Mouse (Mus musculus) midbrain, postnatal 0 days (tissue): ENCODE measurements around the gene Kctd20. TPM values are rescaled to one million over a fixed set of nuclear protein-coding genes. Genes with fewer than 3 reads are reported as not detected.

Source experiments
- ATAC-seq: fragments of 200-750 bp; cut with Nextera tagmentation; 2 replicates; pipeline ENCODE4 v1.8.0; 2017; ENCODE audit warnings: moderate number of reproducible peaks, mild to moderate bottlenecking, moderate TSS enrichment, moderate library complexity; ENCODE audit not compliant: low FRiP score
- DNase-seq: peaks from one replicate; pipeline ENCODE4 v3.0.0-alpha.2; 2015; ENCODE audit warnings: low spot score
- H3K27ac ChIP-seq: fragments of 300-500 bp; sonication (generic); 2 replicates; pipeline ENCODE4 v1.5.1; 2014; ENCODE audit warnings: low read depth, mild to moderate bottlenecking, low read length, mixed read lengths
- H3K27me3 ChIP-seq: fragments of 300-500 bp; sonication (generic); 2 replicates; pipeline ENCODE4 v1.6.1; 2014; ENCODE audit warnings: low read length, control low read depth, mixed read lengths; ENCODE audit not compliant: insufficient read depth
- H3K36me3 ChIP-seq: fragments of 300-500 bp; sonication (generic); 2 replicates; pipeline ENCODE4 v1.6.1; 2014; ENCODE audit warnings: low read length, control low read depth, mixed read lengths; ENCODE audit not compliant: insufficient read depth
- H3K4me1 ChIP-seq: fragments of 300-500 bp; sonication (generic); 2 replicates; pipeline ENCODE4 v1.6.1; 2014; ENCODE audit warnings: mild to moderate bottlenecking, control low read depth, antibody characterized with exemption, low read length, mixed read lengths; ENCODE audit not compliant: insufficient read depth
- H3K4me2 ChIP-seq: fragments of 300-500 bp; sonication (generic); 2 replicates; pipeline ENCODE4 v1.6.1; 2014; ENCODE audit warnings: low read depth, mild to moderate bottlenecking, low read length, mixed read lengths; ENCODE audit not compliant: poor library complexity, severe bottlenecking
- H3K4me3 ChIP-seq: fragments of 300-500 bp; sonication (generic); 2 replicates; pipeline ENCODE4 v1.5.1; 2014; ENCODE audit warnings: low read depth, mild to moderate bottlenecking, low read length, moderate library complexity
- H3K9ac ChIP-seq: fragments of 300-500 bp; sonication (generic); replicated peaks from 2 replicates; pipeline ENCODE4 v1.6.1; 2014; ENCODE audit warnings: mild to moderate bottlenecking, low read length, moderate library complexity, mixed read lengths; ENCODE audit not compliant: poor library complexity, severe bottlenecking
- H3K9me3 ChIP-seq: fragments of 300-500 bp; sonication (generic); 2 replicates; pipeline ENCODE4 v1.6.1; 2016; ENCODE audit warnings: low read length, control low read depth
- CTCF ChIP-seq: IDR thresholded peaks from 2 replicates; pipeline ENCODE4 v1.5.1; 2016; ENCODE audit warnings: antibody characterized with exemption, mild to moderate bottlenecking
- WGBS: fragments of 180-500 bp; shearing (Covaris S2); extraction: QIAGEN DNeasy Blood & Tissue Kit; methylation state at CpG from one replicate; pipeline ENCODE4 v1.1.7; 2014; 5-methylcytosine and 5-hydroxymethylcytosine counted together
- polyA plus RNA-seq: library from polyadenylated mRNA; unstranded; fragments of >200 nt; fragmentation: Nextera tagmentation; extraction: Ambion mirVana; gene quantifications from 2 replicates; pipeline ENCODE4 v1.2.1, GENCODE M21; 2015
- total RNA-seq: library from RNA; depleted of rRNA; stranded (reverse); fragments of >200 nt; gene quantifications from 2 replicates; pipeline ENCODE4 v1.2.3, GENCODE M21; 2014

Gene Kctd20
- total and polyA plus RNA-seq, 2 experiments from 2014 or later = 60.0 to 63.8 TPM

DNA sequence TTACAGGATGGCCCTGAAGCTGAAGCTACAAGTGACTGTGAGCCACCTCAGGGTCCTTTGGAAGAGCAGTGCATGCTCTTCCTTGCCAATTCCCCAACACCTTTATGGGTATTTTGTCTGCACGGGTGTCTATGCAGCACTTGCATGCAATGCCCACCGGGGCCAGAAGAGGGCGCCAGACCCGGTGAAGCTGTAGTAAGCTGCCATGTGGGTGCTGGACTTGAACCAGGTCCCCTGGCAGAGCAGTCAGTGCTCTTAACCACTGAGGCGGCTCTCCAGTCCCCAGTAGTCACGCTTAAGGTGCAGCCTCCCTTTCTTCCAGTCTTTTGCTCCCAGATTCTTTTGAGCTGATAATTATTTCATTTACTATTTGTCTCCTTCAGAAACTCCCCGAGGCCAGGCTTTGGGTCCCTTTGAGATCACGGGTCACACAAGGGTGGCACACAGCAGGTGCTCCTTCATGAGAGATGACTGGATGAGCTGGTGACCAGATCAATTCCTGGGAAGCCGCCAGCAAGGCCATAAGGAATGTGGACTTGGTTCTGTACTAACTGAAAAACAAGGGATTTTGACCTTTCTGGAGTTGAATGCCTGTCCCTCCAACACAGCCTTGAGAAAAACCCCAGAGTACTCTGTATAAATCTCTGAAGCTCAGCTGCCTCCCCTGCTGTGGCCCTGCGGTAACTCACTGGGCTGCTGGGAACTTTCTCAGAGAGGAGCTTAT is 15.0 kb upstream of the Kctd20 start:
- H3K4me1 ChIP-seq = no peaks in the 10 kb centered on the region
- no peak overlapping the region for H3K4me2 ChIP-seq
- no peaks in the 10 kb centered on the region for H3K9me3 ChIP-seq
- TF ChIP-seq CTCF = peak; percentile 45
- H3K27ac ChIP-seq = no peak overlapping the region
- no peak for ATAC-seq
- no peaks in the 10 kb centered on the region for H3K36me3 ChIP-seq
- H3K27me3 ChIP-seq = no peaks in the 10 kb centered on the region
- H3K4me3 ChIP-seq = no peak overlapping the region
- DNase-seq = no peak
- 77% methylated on average over 10 of the region's 10 CpGs for WGBS
- H3K9ac ChIP-seq = no peak overlapping the region

DNA sequence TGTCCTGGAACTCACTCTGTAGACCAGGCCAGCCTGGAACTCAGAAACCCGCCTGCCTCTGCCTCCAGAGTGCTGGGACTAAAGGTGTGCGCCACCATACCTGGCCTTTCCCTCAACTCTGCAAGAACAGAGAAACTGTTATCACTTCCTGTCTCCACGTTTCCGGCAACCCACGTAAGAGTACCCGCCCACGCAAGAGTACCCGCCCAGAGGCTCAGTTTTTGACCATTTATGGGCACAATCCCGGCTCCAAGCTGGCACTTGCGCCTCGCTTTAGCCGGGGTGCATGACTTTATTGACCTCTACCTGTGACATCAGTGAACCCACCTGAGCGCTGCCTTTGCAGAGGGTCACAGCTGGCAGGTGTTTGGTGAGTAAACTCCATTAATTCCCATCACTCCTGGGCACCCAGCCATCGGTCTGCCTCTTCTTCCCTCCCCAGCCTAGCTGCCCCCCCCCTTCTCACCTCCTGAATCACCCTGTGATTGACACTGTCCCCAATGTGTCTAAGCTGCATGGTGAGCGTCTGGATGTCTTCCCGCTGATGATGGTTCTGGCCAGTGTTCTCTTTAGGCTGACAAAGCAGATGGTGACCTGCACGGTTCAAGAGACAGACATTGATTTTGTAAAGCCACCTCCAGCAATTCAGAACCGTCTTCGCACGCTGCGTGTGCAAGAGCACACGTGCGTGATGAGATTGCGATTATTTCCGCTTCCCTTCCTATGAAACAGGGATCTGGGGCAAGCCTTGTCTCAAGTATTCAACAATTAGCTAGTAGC is 10.8 kb upstream of the Kctd20 start:
- DNase-seq = peak; percentile 73
- no peak overlapping the region for H3K4me3 ChIP-seq
- H3K27ac ChIP-seq = no peak overlapping the region
- H3K9ac ChIP-seq = no peak overlapping the region
- ATAC-seq = no peak
- H3K4me2 ChIP-seq = no peak overlapping the region
- no peaks in the 10 kb centered on the region for H3K4me1 ChIP-seq
- WGBS = 89% methylated on average over 25 of the region's 25 CpGs
- no peaks in the 10 kb centered on the region for H3K9me3 ChIP-seq
- H3K27me3 ChIP-seq = no peaks in the 10 kb centered on the region
- no peaks in the 10 kb centered on the region for H3K36me3 ChIP-seq
- TF ChIP-seq CTCF = no peak

DNA sequence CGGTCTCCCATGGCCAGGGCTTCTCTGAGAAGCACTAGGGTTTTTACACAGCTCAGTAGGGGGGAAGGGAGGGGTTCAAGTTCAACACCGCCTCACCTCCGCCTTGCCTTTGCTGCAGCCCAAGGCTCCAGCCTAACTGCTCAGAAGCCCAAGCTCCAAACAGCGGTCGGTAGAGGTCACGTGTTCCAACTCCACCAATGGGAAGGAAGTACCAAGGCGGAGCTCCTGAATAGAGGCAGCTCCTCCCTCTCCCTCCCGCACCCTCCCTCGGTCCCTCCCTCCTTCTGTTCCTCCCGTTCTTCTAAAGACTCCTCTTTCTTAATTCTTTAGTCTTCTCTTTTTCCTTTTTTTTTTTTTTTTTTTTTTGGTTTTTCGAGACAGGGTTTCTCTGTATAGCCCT is 9.6 kb upstream of the Kctd20 start:
- H3K9ac ChIP-seq = no peak overlapping the region
- H3K27me3 ChIP-seq = no peaks in the 10 kb centered on the region
- no peaks in the 10 kb centered on the region for H3K4me1 ChIP-seq
- H3K4me2 ChIP-seq = no peak overlapping the region
- ATAC-seq (no peak), DNase-seq (no peak)
- no peak overlapping the region for H3K27ac ChIP-seq
- no peak for TF ChIP-seq CTCF
- WGBS = 77% methylated on average over 10 of the region's 11 CpGs
- H3K9me3 ChIP-seq = no peaks in the 10 kb centered on the region
- no peak overlapping the region for H3K4me3 ChIP-seq
- H3K36me3 ChIP-seq = no peaks in the 10 kb centered on the region

DNA sequence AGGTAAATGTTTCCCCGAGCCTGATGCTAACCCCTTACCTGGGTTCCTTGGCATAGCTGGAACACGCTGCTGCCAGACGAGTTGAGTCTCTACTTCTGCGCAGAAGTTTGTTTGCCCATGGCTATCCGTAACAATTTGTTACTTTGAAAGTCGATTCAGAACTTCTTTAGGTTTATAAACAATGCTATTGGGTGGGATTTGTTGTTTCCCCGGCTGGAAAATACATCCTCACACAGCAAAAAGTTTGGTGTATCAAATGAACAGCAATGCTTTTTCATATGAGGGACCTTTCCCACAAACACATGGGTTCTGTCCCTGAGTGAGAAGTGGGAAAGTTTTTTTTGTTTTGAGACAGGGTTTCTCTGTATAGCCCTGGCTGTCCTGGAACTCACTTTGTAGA is 8.0 kb upstream of the Kctd20 start, which contains the start of gene Pxt1:
Gene Pxt1 (minus strand): TSS at position 101 of the 400 bp plus-strand sequence.
- no peaks in the 10 kb centered on the region for H3K36me3 ChIP-seq
- no peaks in the 10 kb centered on the region for H3K27me3 ChIP-seq
- no peak within 1 kb of the TSS for H3K27ac ChIP-seq
- ATAC-seq (no peak), DNase-seq (no peak)
- H3K9me3 ChIP-seq = peaks cover 3% of the 10 kb centered on the region; the same call in 1 of the 2 replicates
- H3K4me3 ChIP-seq = no peak within 1 kb of the TSS
- 92% methylated on average over 7 of the region's 7 CpGs for WGBS
- no peaks in the 10 kb centered on the region for H3K4me1 ChIP-seq
- no peak for TF ChIP-seq CTCF
- H3K4me2 ChIP-seq = no peak within 1 kb of the TSS
- H3K9ac ChIP-seq = no peak within 1 kb of the TSS

DNA sequence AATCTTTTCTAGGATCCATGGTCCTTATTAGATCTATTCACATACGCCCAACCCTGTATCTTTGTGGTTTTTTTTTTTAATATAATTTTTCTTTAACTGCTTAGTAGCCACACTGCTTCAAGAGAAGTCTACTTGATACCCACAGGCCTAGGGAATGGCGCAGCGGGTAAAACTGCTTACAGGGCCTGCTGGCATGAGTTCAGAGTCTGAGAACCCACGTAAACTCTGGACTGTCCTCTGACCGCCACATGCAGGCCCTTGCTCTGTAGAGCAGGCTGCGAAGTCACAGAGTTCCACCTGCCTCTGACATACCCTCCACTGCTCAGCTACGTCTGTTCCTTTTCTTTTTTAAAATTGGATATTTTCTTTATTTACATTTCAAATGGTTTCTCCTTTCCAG is 7.3 kb upstream of the Kctd20 start:
- Histone ChIP-seq H3K36me3 (no peaks in the 10 kb centered on the region), H3K4me2 (no peak overlapping the region), H3K9me3 (peaks cover 3% of the 10 kb centered on the region; the same call in 1 of the 2 replicates), H3K9ac (no peak overlapping the region), H3K27ac (no peak overlapping the region), H3K4me1 (no peaks in the 10 kb centered on the region), H3K27me3 (no peaks in the 10 kb centered on the region), H3K4me3 (no peak overlapping the region)
- DNase-seq = no peak
- 90% methylated on average over 7 of the region's 7 CpGs for WGBS
- no peak for ATAC-seq
- TF ChIP-seq CTCF = no peak
